8 mouse cellular contexts compared by ENCODE assay signal in the genomic region with DNA sequence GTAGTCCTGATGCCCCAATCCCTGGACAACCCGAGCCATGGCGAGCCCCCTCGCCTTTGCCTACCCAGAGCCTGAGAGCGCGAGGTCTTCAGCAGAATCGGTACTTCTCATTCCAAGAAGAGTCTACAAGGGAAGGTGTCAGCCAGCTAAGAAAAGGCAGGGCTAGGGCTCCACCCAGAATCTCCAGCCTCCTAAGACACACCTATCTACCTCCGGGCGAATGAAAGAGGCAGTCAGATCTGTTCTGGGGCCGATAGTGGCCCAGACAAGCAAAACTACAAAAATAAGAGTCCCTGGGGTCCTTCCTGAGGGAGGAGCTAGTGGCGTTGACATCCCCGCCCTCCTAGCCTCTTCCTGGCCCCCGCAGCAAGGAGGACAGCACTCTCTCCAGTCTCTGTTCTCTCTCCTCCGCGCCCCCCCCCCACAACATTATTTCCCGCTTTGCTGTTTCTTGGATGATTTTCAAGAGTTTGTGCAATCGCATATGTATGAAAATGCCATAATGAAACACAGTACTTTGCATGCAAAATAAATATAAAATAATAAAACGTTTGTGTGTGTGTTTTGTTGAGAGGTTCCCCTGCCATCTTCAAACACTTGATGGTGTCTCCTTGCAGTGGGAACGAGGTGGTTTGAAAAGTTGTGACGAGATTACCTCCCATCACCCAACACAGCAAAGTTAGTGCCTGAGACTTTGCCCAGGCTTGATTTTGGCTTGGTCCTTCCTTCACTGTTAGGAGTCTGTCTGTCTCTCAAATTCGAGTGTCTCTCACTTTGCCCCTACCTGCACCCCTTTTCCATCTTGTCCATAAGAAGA. TPM values are rescaled to one million over a fixed set of nuclear protein-coding genes. Genes with fewer than 3 reads are reported as not detected.
DNase-seq lines count a peak whose midpoint lies in the region; ATAC-seq and TF ChIP-seq lines count a peak whose summit lies in the region.

No protein-coding gene starts in this region.

- ATAC-seq in hindbrain, embryonic 13.5 days (ENCODE audit: low FRiP score) = no peak
- peak; percentile 76 for ATAC-seq in liver, embryonic 15.5 days (ENCODE audit: insufficient read depth)
- no peak for ATAC-seq in neural tube, embryonic 14.5 days (ENCODE audit: low read depth)

- no peak for TF ChIP-seq CTCF in layer of hippocampus, adult 2 months (conservative IDR thresholded peaks at IDR 0.05)

- peaks cover 5% of the 10 kb centered on the region for H3K9me3 ChIP-seq in erythroblast, embryonic 14.5 days (ENCODE audit: control insufficient read depth, low read length)
- H3K9me3 ChIP-seq in hindbrain, embryonic 13.5 days = no peaks in the 10 kb centered on the region
- H3K9me3 ChIP-seq in liver, embryonic 15.5 days (replicated peaks) = no peaks in the 10 kb centered on the region
- H3K9me3 ChIP-seq in neural tube, embryonic 14.5 days (ENCODE audit: control insufficient read depth, low read length) = no peaks in the 10 kb centered on the region

- H3K4me3 ChIP-seq in layer of hippocampus, adult 2 months = peak overlapping the region; percentile 55
- H3K4me3 ChIP-seq in erythroblast, embryonic 14.5 days (replicated peaks) = peak overlapping the region; percentile 81
- H3K4me3 ChIP-seq in hindbrain, embryonic 13.5 days = peak overlapping the region; percentile 56
- peak overlapping the region; percentile 67 for H3K4me3 ChIP-seq in liver, embryonic 15.5 days (replicated peaks)
- peak overlapping the region; percentile 47 for H3K4me3 ChIP-seq in neural tube, embryonic 14.5 days (ENCODE audit: low read depth, low read length)

- H3K9ac ChIP-seq in hindbrain, embryonic 13.5 days = peak overlapping the region; percentile 78; the same call in 1 of the 2 replicates
- H3K9ac ChIP-seq in liver, embryonic 15.5 days = peak overlapping the region; percentile 74
- peak overlapping the region; percentile 58; the same call in 1 of the 2 replicates for H3K9ac ChIP-seq in neural tube, embryonic 14.5 days (replicated peaks; ENCODE audit: low read depth, low read length)

- no peak overlapping the region for H3K27ac ChIP-seq in layer of hippocampus, adult 2 months
- no peak overlapping the region for H3K27ac ChIP-seq in hindbrain, embryonic 13.5 days
- H3K27ac ChIP-seq in liver, embryonic 15.5 days (replicated peaks) = peak overlapping the region; percentile 68
- H3K27ac ChIP-seq in neural tube, embryonic 14.5 days (ENCODE audit: low read depth, low read length) = no peak overlapping the region

- H3K4me1 ChIP-seq in erythroblast, embryonic 14.5 days (ENCODE audit: control insufficient read depth) = peaks cover 65% of the 10 kb centered on the region
- H3K4me1 ChIP-seq in hindbrain, embryonic 13.5 days (replicated peaks) = peaks cover 24% of the 10 kb centered on the region
- H3K4me1 ChIP-seq in liver, embryonic 15.5 days (replicated peaks) = peaks cover 62% of the 10 kb centered on the region
- H3K4me1 ChIP-seq in neural tube, embryonic 14.5 days (ENCODE audit: control insufficient read depth, insufficient read depth, low read length) = no peaks in the 10 kb centered on the region; the same call in 1 of the 2 replicates

- DNase-seq in layer of hippocampus, adult 2 months (ENCODE audit: low spot score in 2 of 2) = no peak
- DNase-seq in layer of hippocampus, adult 9-10 months (ENCODE audit: low spot score) = no peak
- no peak for DNase-seq in adrenal gland, adult (ENCODE audit: inconsistent age in 2 of 2, low spot score in 1 of 2)
- DNase-seq in gastrocnemius, adult 18-20 months (ENCODE audit: low spot score) = no peak

- peak overlapping the region; percentile 96 for H3K4me2 ChIP-seq in hindbrain, embryonic 13.5 days
- peak overlapping the region; percentile 97 for H3K4me2 ChIP-seq in liver, embryonic 15.5 days
- peak overlapping the region; percentile 95 for H3K4me2 ChIP-seq in neural tube, embryonic 14.5 days (ENCODE audit: low read depth, low read length)

- no peaks in the 10 kb centered on the region; the same call in 1 of the 2 replicates for H3K27me3 ChIP-seq in erythroblast, embryonic 14.5 days (ENCODE audit: control insufficient read depth)
- H3K27me3 ChIP-seq in hindbrain, embryonic 13.5 days = peaks cover 28% of the 10 kb centered on the region
- H3K27me3 ChIP-seq in liver, embryonic 15.5 days = no peaks in the 10 kb centered on the region; the same call in 1 of the 2 replicates
- H3K27me3 ChIP-seq in neural tube, embryonic 14.5 days (ENCODE audit: control insufficient read depth, insufficient read depth, low read length) = 0 out of 2 replicates have a peak, but pooled peaks cover 3% of the 10 kb centered on the region

- H3K36me3 ChIP-seq in erythroblast, embryonic 14.5 days (ENCODE audit: control insufficient read depth) = peaks cover 28% of the 10 kb centered on the region
- no peaks in the 10 kb centered on the region for H3K36me3 ChIP-seq in hindbrain, embryonic 13.5 days
- peaks cover 13% of the 10 kb centered on the region for H3K36me3 ChIP-seq in liver, embryonic 15.5 days (replicated peaks)
- no peaks in the 10 kb centered on the region for H3K36me3 ChIP-seq in neural tube, embryonic 14.5 days (ENCODE audit: control insufficient read depth, insufficient read depth, low read length)

- 2% methylated on average over 19 of the region's 20 CpGs for WGBS in hindbrain, embryonic 13.5 days
- 1% methylated on average over 19 of the region's 20 CpGs for WGBS in liver, embryonic 15.5 days (ENCODE audit: insufficient replicate concordance)
- 3% methylated on average over 19 of the region's 20 CpGs for WGBS in neural tube, embryonic 14.5 days

RNA-seq across cellular contexts. Expression of a gene that starts 1.7 kb away (rescaled TPM):
- total RNA-seq in layer of hippocampus, adult 2 months (2021) = 1 to 10 TPM; 1.8 to 2.3 TPM
- polyA plus RNA-seq in erythroblast, embryonic 14.5 days (2012) = 0.08 and 0.18 TPM in 2 replicates
- 6.2 and 6.3 TPM in 2 replicates for polyA plus RNA-seq in hindbrain, embryonic 13.5 days (2015; fragmentation: Nextera tagmentation; extraction: Ambion mirVana)
- polyA plus RNA-seq in liver, embryonic 15.5 days (2015; fragmentation: Nextera tagmentation; extraction: Ambion mirVana) = 9.0 and 9.1 TPM in 2 replicates
- polyA plus RNA-seq in neural tube, embryonic 14.5 days (2014; fragmentation: Nextera tagmentation; extraction: Ambion mirVana) = 5.3 and 8.9 TPM in 2 replicates
- 1 to 10 TPM; 5.0 to 6.3 TPM for total RNA-seq in gastrocnemius, adult 18-20 months (2021)
